Mouse (Mus musculus) adrenal gland, postnatal 0 days (tissue): ENCODE results near the gene Mvd. TPM values are rescaled to one million over a fixed set of nuclear protein-coding genes. Genes with fewer than 3 reads are reported as not detected.

ENCODE experiments used
- microRNA-seq: library from miRNA; unstranded; fragments of <30 nt; microRNA quantifications from one replicate; pipeline ENCODE4, GENCODE M21; 2016; ENCODE audit warnings: borderline replicate concordance; ENCODE audit not compliant: insufficient number of aligned reads
- polyA plus RNA-seq: library from polyadenylated mRNA; unstranded; fragments of >200 nt; fragmentation: Nextera tagmentation; extraction: Ambion mirVana; gene quantifications from 2 replicates; pipeline ENCODE4 v1.2.1, GENCODE M21; 2015

The Mvd gene
- 10.1 and 16.3 TPM in 2 replicates for polyA plus RNA-seq

DNA sequence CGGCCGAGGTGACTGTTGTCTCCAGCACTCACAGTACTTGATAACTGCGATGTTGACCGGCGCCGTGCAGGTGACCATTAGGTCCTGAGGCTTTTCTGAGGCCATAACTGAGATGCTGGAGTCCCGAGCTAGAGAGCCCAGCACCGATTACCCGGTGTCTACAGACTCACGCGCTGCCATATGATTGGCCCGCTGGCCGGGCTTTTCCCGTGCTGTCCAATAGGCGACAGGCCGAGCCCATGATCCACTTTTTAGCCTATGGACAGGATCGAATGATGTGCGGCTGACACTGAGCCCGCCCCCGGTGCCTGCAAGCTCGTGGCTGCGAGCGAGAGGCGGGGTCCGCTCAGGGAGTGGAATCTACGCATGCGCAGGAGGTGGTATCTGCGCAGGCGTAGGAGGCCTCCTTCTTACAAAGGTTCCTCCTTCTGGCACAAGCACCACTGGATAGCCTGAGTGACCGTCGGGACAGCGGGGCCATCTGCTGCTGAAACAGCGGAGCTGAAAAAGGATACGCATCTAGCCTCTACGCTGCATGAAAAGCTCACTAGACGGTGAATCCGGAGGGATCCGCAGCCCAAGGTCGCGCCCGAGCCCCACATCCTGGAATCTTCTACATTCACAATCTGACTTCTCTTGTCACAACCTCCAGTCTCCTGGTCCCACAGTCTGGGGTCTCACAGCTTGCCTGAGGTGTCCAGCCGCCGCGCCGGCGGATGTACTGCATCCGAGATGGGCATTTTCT lies at the start of gene Mvd:
TSS of gene Mvd (minus strand) at position 161 of the 745 bp plus-strand sequence.

DNA sequence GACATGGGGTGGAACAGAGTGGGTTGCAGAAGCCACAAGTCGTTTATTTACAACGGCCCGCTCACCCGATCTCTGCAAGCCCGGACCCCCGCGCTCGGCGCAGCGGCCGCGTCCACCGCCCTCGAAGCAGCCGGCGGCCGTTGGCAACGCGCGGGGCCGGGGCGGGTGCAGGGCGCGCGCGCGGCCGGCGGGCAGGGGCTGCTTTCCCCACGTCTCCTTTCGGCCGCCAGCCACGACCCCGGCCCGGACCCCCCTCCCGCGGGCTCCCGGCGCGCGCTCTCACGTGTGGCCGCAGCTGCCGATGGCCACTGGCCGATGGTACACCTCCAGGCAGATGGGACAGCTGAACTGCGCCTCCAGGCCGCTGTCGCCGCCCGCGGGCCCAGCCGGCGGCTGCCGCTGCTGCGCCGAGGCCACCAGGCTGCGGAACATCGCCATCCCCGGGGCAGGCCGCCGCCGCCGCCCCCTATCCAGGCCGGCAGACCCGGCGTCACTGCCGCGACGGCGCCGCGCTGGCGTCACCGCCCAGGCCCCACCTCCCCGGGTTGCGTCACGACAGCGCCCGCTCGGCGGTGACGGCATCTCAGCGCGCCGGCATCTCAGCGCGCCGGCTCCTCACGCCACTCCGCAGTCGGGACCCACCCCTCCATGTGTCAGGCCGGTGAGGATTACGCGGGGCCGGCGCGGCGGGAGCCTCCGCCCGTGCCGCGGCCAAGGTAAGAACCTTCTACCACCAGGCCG lies 32.5 kb upstream of the Mvd start, which contains the start of the genes Rnf166 and Ctu2:
TSS of gene Rnf166 (minus strand) at position 485 of the 741 bp plus-strand sequence.
TSS of gene Ctu2 (plus strand) at position 564 of the 741 bp plus-strand sequence.

DNA sequence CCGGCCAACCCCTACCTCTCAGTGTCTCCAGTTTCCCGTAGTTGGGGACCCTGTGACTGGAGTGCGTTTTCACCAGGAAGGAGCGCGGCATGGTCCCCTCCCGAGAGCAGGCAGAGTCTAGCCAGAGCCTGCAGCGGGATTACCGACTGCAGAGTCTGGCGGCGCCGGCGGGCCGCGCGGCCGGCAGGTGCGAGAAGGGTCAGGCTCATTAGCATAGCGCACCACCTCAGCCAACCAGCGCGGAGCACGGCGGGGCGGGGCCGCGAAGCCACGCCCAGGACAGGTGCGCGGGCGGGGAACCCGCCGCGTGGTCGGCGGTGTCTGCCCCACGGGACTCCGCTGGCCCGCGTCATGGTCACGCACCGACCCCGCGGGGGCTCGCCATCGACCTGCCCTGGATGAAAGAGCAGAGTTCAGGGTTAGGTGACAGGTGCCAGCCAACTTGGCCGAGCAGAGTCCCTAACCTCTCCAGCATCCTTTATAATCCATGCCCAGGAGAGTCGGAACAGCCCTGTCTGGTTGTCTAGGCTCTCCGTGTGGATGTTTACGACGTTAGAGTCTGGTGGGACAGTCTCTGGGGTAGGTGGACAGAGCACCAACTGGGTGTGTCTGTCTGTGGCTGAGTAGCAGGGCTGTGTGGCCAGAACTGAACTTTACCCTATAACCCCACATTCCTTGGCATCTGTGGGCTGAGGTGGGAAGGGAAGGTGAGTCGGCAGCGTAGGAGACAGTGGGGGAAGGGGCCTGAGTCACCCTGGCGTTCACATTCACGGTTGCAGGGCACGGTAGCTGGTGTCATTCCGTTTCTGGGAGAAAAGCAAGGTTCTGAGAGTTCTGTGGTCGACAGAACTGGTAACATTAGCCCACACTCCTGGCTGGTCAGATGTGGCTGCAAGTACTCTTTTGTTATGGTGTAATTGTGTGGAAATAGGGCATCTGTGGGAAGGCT lies 17.6 kb upstream of the Mvd start, which contains the start of gene Snai3:
TSS of gene Snai3 (minus strand) at position 210 of the 949 bp plus-strand sequence.

DNA sequence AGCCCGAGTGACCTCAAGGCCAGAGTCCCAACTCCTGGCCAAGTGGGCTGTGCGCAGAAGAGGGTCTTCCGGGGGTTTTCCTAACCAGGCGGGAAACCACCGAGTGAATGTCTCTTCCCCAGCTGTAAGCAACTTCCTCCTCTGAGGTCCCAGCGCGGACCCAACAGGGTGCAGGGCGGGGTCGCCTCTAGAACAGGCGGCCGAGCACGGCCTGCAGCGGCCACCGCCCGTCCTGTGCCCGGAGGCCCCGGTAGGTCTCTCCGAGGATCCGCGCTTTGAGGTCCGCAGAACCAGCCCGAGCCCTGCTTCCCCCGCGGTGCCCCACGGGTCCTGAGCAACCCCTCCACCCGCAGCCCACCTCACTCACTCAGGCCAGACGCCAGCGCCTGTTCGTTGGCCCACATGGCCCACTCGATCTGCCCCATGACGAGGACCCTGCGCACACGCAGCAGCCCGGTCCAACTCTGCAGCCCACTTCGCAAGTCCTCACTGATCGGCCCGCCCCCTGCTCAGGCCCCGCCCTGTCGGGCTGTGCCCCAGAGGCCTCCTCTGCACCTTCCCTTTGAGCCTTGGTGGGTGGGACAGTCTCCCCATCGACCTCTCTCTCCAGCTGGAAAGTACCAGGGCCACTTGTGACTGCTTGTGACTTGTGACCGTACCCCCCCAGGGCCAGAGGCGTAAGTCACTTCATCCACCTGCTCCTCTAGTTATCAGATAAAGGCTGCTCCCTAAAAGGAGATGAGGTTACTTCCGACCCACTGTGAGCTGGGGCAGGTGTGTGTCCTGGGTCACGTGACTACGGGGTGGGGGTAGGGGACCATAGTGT lies 10.6 kb downstream of the Mvd start, which contains the start of gene Cyba:
TSS of gene Cyba (minus strand) at position 488 of the 826 bp plus-strand sequence.

DNA sequence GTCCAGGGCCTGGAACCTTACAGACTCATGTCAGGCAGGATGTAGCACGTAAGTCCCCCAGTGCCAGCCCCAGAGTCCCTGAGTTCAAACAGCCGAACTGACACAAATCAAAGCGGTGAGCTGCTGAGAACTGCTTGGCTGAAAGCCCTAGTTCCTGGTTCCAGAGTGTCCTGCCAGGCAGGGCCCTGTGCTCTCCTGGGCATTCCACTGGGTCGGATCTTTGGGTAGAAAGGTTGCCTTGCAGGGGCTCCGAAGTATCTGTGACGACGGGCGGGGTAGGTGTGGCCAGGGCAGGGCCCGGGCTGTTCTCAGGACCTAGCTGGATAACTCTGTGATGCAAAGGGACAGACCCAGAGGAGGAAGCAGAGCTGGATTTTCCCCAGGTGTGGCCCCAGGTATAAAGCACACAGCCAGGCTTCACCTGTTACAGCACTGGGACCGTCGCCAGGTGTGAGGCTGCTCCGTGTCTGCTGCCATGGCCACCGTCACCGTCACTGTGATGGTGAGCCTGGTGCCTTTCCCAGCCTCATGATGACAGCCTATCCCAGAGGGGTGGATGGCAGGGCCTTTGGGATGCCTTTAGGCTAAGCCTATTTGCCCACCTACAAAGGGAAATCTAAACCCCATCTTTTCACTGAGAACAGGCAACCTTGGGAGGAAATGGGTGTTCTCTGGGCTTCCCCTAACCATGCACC lies 21.7 kb downstream of the Mvd start, which contains the start of gene Il17c:
TSS of gene Il17c (plus strand) at position 645 of the 695 bp plus-strand sequence.

Small RNA genes lying within 50 kb of the gene (microRNA-seq; reads per million reads assigned to microRNA genes)
- gene Gm24366: not detected

Other genes with a start within 250 kb of the Mvd start
- gene Zfpm1, start 161.3 kb downstream of the Mvd start, polyA plus RNA-seq: 2.3 and 2.8 TPM in 2 replicates
- not detected in 2 replicates for gene Trhr2, start 82.7 kb downstream of the Mvd start, polyA plus RNA-seq
- 17.6 and 22.7 TPM in 2 replicates for gene Zc3h18, start 66.8 kb downstream of the Mvd start, polyA plus RNA-seq
- not detected in 2 replicates for gene Il17c, start 21.4 kb downstream of the Mvd start, polyA plus RNA-seq
- gene Cyba, start 10.5 kb downstream of the Mvd start, polyA plus RNA-seq: 188 and 275 TPM in 2 replicates
- gene Snai3, start 17.3 kb upstream of the Mvd start, polyA plus RNA-seq: 0.25 TPM in 1 of 2 replicates, not detected in the other
- 41.4 and 63.3 TPM in 2 replicates for gene Rnf166, start 32.6 kb upstream of the Mvd start, polyA plus RNA-seq
- gene Ctu2, start 32.7 kb upstream of the Mvd start, polyA plus RNA-seq: 34.9 and 38.0 TPM in 2 replicates
- gene Piezo1, start 107.9 kb upstream of the Mvd start, polyA plus RNA-seq: 7.1 and 9.4 TPM in 2 replicates
- gene Cdt1, start 124.6 kb upstream of the Mvd start, polyA plus RNA-seq: 13.8 and 15.6 TPM in 2 replicates
- 274 and 460 TPM in 2 replicates for gene Aprt, start 133.5 kb upstream of the Mvd start, polyA plus RNA-seq
- 11.5 and 11.6 TPM in 2 replicates for gene Galns, start 168.0 kb upstream of the Mvd start, polyA plus RNA-seq
- gene Trappc2l, start 168.2 kb upstream of the Mvd start, polyA plus RNA-seq: 86.4 and 92.9 TPM in 2 replicates
- gene Pabpn1l, start 179.3 kb upstream of the Mvd start, polyA plus RNA-seq: not detected in 2 replicates